Mouse (Mus musculus) urinary bladder, adult 2 months (tissue): ENCODE measurements around the gene Gpnmb. TPM values are rescaled to one million over a fixed set of nuclear protein-coding genes. Genes with fewer than 3 reads are reported as not detected.

Experiments used
- DNase-seq: peaks from one replicate; pipeline ENCODE4 v3.0.0; 2022; ENCODE audit warnings: low spot score
- polyA plus RNA-seq: library from polyadenylated mRNA; depleted of rRNA; stranded (reverse); fragments of >200 nt; gene quantifications from 2 replicates; pipeline ENCODE4 v1.2.3, GENCODE M21; 2012; rRNA removed

Gpnmb gene
- polyA plus RNA-seq, 1 experiment, result 66.4 TPM

DNA sequence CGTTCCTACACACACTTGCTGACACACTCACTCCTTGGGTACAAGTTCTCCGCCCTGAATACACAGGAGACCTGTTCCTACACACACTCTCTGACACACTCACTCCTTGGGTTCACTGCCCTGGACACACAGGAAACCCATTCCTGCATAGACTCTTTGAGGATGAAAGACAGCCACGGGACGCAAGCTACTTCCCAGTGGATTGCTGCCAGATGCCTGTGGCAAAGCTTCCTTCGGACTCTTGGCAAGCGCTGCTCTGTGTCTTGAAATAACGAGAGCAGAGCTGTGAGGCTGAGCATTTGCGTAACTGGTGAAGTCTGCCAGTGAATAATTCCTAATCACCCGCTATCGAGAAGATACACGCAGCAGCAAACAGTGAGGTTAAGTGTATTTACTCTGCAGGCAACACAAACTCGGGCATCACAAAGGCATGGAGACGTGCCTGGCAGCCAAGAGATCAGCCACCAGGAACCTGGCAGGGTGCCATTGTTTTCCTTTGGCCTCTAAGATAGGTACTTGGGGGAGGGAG, 60.7 kb downstream of the Gpnmb start:
- peak; percentile 50 for DNase-seq

DNA sequence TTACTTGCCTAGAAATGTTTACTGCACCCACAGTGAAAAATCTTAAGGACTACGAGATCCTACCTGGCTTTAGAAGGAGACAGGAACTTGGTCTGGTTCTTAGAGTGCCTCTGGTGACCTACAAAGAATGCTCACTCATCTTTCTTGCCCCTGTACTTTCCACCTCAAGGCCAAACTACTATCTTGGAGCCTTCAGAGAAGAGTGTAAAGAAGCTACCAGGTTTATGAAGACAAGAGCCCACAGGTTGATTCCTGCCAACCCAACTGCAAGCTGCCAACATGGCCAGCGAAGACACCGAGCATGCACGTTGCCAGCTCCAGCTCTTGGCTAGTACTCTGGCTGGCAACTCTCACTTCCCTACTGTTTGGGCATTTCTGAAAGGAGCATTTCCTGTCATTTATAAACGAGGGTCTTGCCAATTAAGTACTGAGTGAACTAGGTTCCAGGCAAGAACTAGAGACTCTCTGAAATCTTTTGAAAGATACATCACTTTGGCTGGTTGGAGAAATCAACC, 61.3 kb downstream of the Gpnmb start:
- DNase-seq, result no peak

DNA sequence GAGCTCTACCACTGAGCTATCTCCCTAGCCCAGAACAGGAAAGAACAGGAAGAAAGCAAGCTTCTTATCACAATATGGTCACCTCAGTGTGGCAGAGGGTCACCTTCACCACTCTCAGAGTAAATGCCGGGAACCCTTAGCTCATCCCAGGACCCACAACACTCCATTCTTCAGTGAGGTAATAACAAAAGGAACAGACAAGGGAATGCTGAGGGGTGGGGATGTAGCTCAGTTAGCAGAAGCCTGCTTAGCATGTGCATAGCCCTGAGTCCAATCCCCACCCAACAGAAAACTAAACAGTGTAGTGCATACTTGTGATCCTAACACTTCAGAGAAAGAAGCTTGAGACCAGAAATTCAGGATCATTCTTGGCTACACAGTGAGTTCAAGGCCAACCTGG, 62.7 kb downstream of the Gpnmb start:
- DNase-seq, result no peak

DNA sequence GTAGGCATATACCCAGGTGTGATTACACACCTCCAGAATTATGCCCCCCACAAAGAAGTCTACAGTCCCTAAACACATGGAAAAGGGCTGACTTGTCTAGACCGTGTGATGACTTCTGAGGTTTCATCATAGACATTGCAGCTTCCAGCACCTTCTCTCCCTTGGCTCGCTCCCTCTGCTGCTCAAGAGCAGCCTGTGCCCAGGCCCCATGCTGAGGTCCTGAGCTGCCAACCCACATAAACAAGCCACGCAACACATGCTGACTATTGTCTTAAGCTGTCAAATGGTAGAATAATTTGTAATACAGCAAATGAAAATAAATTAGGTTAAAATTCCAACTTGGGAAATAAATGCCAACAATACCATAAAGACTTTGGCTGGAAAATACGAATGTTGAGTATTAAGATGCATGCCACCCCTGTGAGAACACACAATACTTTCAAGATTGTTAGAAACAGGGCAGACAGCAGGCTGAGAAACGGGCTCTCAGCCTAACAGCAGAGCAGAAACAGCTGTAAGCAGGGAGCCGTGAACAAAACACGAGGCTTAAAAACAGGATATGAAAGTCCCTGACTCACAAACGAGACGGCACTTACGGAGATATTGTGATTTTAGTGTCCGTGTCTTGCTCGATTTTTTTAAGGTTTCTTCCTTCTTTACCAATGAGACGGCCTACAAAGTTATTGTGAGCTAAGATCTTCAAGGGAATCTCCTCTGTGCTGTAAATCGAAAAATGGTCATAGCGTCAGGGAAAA, 70.6 kb downstream of the Gpnmb start:
- DNase-seq, result no peak

DNA sequence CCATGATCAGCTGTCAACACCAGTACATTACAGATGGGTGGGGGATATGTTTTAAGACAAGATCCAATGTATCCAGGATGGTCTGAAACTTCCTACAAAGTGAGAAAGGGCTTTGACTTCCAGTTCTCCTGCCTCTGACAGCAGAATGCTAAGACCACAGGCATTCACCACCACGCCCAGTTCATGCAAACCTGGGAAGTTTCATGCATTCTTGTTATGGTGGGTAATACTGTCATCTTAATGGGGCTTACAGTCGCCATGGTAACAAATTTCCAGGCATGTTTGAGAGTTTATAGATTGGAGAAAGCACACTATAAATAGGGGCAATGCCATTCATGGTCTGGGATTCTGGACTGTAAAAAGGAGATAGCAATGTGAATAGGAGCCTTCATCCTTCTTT, 72.8 kb downstream of the Gpnmb start:
- DNase-seq, result no peak

DNA sequence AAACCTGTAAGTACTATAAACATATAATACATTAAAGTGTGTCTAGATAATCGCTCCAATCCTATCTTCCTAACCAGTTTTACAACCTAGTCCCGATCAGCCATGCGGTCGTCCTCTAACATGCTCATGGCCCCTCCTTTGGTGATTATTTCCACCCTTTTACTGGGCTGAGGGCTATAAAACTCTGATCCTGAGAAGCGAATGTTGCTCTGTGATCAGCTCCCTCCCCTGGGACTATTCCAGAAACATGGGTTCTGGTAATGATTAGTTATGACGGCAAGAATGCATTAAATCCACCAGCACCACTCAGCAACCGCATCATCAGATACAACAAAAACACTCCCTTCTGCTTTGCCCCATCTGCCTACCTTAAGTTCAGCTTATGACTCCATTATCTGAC, 77.5 kb downstream of the Gpnmb start:
- no peak for DNase-seq

DNA sequence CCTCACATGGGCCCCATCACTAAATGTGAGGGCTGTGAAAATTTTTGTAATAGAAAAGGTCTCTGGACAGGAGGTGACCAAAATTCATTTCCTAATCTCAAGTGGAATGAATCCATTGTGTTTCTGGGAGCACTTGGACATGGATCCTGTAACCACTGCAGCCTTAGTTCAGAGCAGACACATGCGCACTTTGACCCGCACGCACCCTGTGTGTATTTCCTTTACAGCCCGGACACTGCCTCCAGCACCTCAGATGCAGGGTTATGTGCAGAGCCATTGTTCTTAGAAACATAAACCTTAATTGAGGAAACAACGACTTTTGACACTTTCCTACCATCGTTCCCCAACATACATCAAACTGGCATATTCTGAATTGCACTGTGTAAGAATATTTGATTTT, 78.1 kb downstream of the Gpnmb start:
- no peak for DNase-seq

DNA sequence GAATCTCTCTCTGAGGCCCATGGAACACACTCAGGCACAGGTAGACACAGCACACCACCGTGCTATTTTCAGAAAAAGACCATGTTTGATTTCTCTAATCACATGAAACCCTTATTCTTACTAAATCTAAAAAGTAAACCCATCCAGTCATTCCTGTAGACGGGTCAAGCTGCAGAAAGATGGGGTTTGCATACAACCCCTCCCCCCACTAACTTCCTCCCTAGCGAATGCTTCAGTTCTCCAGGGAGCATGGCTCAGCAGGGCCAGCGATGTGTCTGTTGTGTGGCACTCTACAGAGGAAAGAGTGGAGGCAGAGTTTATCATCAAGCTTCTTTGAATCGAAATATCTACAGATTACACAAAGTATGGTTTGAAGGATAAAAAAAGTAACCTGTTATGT, 79.2 kb downstream of the Gpnmb start:
- no peak for DNase-seq

DNA sequence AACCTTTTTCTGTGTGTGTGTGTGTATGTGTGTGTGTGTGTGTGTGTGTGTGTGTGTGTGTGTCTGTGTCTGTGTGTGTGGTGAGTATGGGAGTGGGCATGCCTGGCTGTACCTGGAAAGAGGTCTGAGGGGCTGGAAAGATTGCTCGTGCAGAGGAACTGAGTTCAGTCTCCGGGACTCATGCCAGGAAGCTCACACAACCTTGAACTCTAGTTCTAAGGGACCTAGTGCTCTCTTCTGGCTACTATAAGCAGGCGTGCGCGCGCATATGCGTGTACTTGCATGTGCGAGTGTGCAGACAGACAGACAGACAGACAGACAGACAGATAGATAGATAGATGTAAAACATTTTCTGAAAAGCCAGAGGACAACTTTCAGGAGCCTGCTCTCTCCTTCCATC, 79.9 kb downstream of the Gpnmb start:
- DNase-seq, result no peak

DNA sequence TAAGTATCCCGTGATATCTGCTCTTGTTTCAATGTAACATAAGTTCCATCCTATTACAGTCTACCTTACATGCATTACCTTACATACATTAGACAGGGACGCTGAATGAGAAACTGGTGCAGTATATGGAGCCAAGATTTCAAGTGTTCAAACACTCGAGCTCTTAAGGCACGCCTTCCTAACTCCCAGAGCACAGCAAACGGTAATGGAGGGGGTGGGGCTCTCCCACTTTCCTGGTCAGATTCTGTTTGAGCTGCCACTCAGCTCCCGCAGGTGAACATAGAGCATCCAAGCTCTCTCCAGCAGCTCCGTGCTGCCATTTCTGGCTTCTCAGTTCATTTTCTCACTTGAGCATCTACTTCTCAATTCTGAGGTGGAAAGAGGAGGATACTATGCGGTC, 82.1 kb downstream of the Gpnmb start:
- DNase-seq, result no peak

DNA sequence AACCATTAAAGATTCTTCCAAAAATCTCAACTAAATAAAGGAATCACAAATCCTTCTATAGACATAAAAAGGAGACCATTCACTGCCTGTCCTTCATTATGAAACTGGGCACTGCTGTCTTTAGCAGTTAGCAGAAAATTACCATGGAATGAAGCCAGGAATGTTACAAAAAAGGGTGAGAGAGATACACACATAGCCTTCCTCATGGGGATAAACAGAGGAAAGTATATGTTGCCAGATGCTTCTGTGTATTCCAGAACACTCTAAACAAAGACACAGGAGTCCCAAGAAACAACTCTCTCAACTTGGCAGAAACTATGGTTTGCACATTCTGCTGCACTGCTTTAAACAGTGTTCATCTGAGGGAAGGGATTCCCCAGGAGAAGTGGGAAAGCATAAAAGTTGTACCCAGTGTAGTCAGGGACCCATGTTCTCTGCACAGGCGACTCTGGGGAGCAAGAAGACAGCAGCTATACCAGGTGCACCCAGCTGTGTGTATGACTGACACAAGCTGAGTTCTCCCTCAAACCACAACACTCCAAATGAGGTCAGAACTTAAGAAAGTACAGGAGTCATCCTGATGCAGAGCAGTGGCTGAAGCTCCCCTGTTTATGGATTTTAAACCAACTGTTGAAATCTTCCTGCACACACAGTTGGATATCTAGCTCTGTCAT, 83.3 kb downstream of the Gpnmb start:
- no peak for DNase-seq

DNA sequence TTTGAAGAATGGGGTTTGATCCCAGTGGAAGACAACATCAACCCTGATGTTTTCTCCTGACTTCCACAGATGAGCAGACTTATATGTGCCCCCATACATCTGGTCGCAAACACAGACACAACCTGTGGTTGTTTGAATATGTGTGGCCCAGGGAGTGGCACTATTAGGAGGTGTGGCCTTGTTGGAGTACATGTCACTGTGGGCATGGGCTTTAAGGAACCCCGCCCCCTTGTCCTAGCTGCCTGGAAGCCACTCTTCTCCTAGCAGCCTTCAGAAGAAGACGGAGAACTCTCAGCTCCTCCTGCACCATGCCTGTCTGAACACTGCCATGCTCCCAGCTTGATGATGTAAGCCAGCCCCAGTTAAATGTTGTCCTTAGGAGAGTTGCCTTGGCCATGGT, 84.0 kb downstream of the Gpnmb start:
- no peak for DNase-seq

Other genes starting within 250 kb of the Gpnmb start
- 133 and 146 TPM in 2 replicates for gene Tmem176a, start 195.6 kb upstream of the Gpnmb start, polyA plus RNA-seq
- 391 and 400 TPM in 2 replicates for gene Tmem176b, start 195.1 kb upstream of the Gpnmb start, polyA plus RNA-seq
- gene Aoc1, start 163.7 kb upstream of the Gpnmb start, polyA plus RNA-seq, result 0.08 and 0.18 TPM in 2 replicates
- not detected in 2 replicates for gene 1600015I10Rik, start 106.7 kb upstream of the Gpnmb start, polyA plus RNA-seq
- gene Doxl2, start 61.6 kb upstream of the Gpnmb start, polyA plus RNA-seq, result not detected in 2 replicates
- gene Svs1, start 49.7 kb upstream of the Gpnmb start, polyA plus RNA-seq, result not detected in 2 replicates
- 29.2 and 31.8 TPM in 2 replicates for gene Malsu1, start 37.2 kb downstream of the Gpnmb start, polyA plus RNA-seq
- 1.7 and 2.2 TPM in 2 replicates for gene Igf2bp3, start 178.4 kb downstream of the Gpnmb start, polyA plus RNA-seq
- gene Tra2a, start 227.5 kb downstream of the Gpnmb start, polyA plus RNA-seq, result 86.7 and 120 TPM in 2 replicates